Mouse (Mus musculus): ENCODE measurements around the gene Slc38a3.
A peak's percentile ranks its signal among the peaks of the same experiment; 100 is the strongest.

Slc38a3 gene

GRCm38 (mm10) chr9:107665308-107665707, 4.0 kb downstream of the Slc38a3 start:
- no peak for DNase-seq

GRCm38 (mm10) chr9:107663525-107663924, 5.8 kb downstream of the Slc38a3 start:
- no peak for DNase-seq

- DNase-seq: no peak
These were observed 7.0 kb downstream of the Slc38a3 start for GRCm38 (mm10) chr9:107662342-107662741.

GRCm38 (mm10) chr9:107660777-107661176, 8.6 kb downstream of the Slc38a3 start:
- DNase-seq: no peak

- no peak for DNase-seq
These were observed 9.4 kb downstream of the Slc38a3 start for GRCm38 (mm10) chr9:107659961-107660360.

- DNase-seq: no peak
These were observed 9.8 kb downstream of the Slc38a3 start for GRCm38 (mm10) chr9:107659551-107659950.

- no peak for DNase-seq
These were observed 11.2 kb downstream of the Slc38a3 start for GRCm38 (mm10) chr9:107658096-107658495.

GRCm38 (mm10) chr9:107657144-107657543, 12.2 kb downstream of the Slc38a3 start:
- no peak for DNase-seq

GRCm38 (mm10) chr9:107654585-107654984, 14.7 kb downstream of the Slc38a3 start:
- no peak for DNase-seq

GRCm38 (mm10) chr9:107653474-107653873, 15.9 kb downstream of the Slc38a3 start:
- DNase-seq: no peak

GRCm38 (mm10) chr9:107650708-107651481, 18.4 kb downstream of the Slc38a3 start:
- no peak for DNase-seq

GRCm38 (mm10) chr9:107650225-107650624, 19.1 kb downstream of the Slc38a3 start:
- no peak for DNase-seq

- DNase-seq: no peak
These were observed 20.6 kb downstream of the Slc38a3 start for GRCm38 (mm10) chr9:107648767-107649166.

GRCm38 (mm10) chr9:107646975-107647374, 22.4 kb downstream of the Slc38a3 start:
- no peak for DNase-seq

GRCm38 (mm10) chr9:107645577-107645976, 23.8 kb downstream of the Slc38a3 start:
- peak; percentile 88 for DNase-seq

- DNase-seq: no peak
These were observed 24.2 kb downstream of the Slc38a3 start for GRCm38 (mm10) chr9:107645153-107645510.

- peak; percentile 95 to 96 for DNase-seq
These were observed 24.7 kb downstream of the Slc38a3 start for GRCm38 (mm10) chr9:107644495-107645152.

- no peak for DNase-seq
These were observed 25.7 kb downstream of the Slc38a3 start for GRCm38 (mm10) chr9:107643544-107644214.

- no peak for DNase-seq
These were observed 27.7 kb downstream of the Slc38a3 start for GRCm38 (mm10) chr9:107641666-107642065.

GRCm38 (mm10) chr9:107640257-107640772, 29.0 kb downstream of the Slc38a3 start:
- DNase-seq: peak; percentile 79 to 82

GRCm38 (mm10) chr9:107637070-107637469, 32.3 kb downstream of the Slc38a3 start:
- DNase-seq: no peak

- DNase-seq: peak; percentile 96 to 97
These were observed 33.9 kb downstream of the Slc38a3 start, which contains the start of gene Gnai2 for GRCm38 (mm10) chr9:107635279-107636028. Gene Gnai2, minus strand, starts transcription at chr9:107635367.

Data from B cell, adult 2 months (primary cell).